Mouse (Mus musculus): ENCODE results near the gene Cpt1c.

DNA sequence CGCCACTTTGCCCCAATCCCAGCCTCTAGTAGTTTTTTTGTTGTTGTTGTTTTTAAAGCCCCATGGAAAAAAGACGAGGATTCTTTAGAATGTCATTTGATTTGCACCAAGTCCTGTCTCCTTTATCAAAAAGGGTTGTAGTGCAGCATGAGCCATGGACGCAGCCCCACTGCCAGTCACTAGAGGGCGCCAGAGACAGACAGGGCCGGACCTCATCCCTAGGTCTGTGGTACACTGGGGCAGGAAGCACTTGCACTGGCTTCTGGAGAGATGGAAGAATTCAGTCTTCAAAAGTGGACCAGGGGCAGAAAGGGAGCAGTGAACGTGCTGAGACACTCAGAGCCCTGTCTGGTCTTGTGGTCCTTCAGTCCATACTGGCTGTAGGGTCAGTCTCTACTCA lies 8.4 kb upstream of the Cpt1c start:
- peak; percentile 92 for TF ChIP-seq CTCF (IDR thresholded peaks at IDR 0.05; ENCODE audit: extremely low read depth, insufficient read depth, low read length)
- TF ChIP-seq POLR2A (IDR thresholded peaks at IDR 0.05; ENCODE audit: extremely low read depth, insufficient read depth, low read length) = no peak
